Mouse (Mus musculus): Measurements from ENCODE around the gene Mmp20.

GRCm38 (mm10) chr9:7622582-7622981 is 5.4 kb upstream of the Mmp20 start:
- TF ChIP-seq CTCF (IDR thresholded peaks at IDR 0.05; ENCODE audit: low read depth): no peak
- no peak for TF ChIP-seq EP300 (optimal IDR thresholded peaks at IDR 0.05)
